Mouse (Mus musculus): ENCODE results near the gene Ppil4.

GRCm38 (mm10) chr10:7837446-7837845, 44.8 kb downstream of the Ppil4 start:
- no peak for TF ChIP-seq TAL1 (IDR thresholded peaks at IDR 0.05; ENCODE audit: low read length)
- no peak for TF ChIP-seq GATA1 (IDR thresholded peaks at IDR 0.05; ENCODE audit: low read length)
